Mouse (Mus musculus): Measurements from ENCODE around the gene Vrk2. TPM values are rescaled to one million over a fixed set of nuclear protein-coding genes. Genes with fewer than 3 reads are reported as not detected.

Gene Vrk2
- polyA plus RNA-seq, 1 experiment: 2.5 TPM

DNA sequence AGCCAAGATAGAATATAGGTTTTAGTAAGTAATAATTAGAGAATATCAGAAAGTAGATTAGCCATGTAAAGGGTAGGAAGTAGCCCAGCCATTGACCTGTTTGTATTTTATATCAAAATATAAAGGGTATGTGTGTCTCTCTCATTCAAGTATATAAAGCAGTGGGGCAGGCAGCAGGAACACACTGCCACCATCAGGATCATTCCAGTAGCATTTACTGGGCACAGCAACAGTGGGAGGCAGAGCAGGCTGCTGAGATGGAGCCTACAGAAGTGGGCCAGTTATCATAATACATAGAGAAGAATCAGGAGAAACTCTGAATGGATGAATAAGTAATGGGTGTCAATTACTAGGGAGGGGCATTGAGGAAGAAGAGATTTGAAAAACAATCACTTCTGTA, 80.1 kb downstream of the Vrk2 start:
- Histone ChIP-seq H3K36me3 (ENCODE audit: control insufficient read depth, insufficient read depth, low read length) (peaks cover 1% of the 10 kb centered on the region; the same call in 1 of the 2 replicates), H3K27ac (ENCODE audit: insufficient read depth, low read length) (no peak overlapping the region), H3K4me1 (ENCODE audit: control insufficient read depth, insufficient read depth, insufficient read length) (no peaks in the 10 kb centered on the region), H3K4me3 (ENCODE audit: extremely low read depth, insufficient read depth, insufficient read length) (no peak overlapping the region), H3K27me3 (ENCODE audit: control insufficient read depth, insufficient read depth, low read length) (no peaks in the 10 kb centered on the region)
- TF ChIP-seq POLR2A (IDR thresholded peaks at IDR 0.05; ENCODE audit: low read depth, low read length) (no peak), CTCF (IDR thresholded peaks at IDR 0.05; ENCODE audit: extremely low read depth, insufficient read depth, insufficient read length, insufficient replicate concordance) (no peak)
- no peak for DNase-seq (ENCODE audit: low read depth in 1 of 2, low spot score in 2 of 2)

DNA sequence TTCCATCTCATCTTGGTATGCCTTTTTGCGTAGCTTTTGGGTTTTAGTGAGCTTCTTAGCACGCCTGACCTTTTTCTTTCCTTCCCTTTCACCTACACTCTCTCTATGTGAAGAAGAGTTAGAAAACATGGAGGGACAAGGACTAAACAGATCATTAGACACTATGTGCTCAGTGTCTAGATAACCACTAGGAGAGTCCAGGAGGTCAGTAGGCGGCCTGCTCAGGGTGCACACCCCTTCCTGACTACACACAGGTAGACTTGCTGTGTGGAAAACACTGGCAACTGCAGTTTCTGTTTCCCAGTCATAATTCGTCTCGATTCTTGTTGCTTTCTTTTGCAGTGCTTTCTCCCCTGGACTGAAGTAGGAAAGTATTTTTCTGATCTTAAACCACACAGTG, 97.8 kb downstream of the Vrk2 start:
- H3K27me3 ChIP-seq (ENCODE audit: control insufficient read depth, insufficient read depth, low read length): no peaks in the 10 kb centered on the region
- no peaks in the 10 kb centered on the region for H3K4me1 ChIP-seq (ENCODE audit: control insufficient read depth, insufficient read depth, insufficient read length)
- DNase-seq (ENCODE audit: low read depth in 1 of 2, low spot score in 2 of 2): no peak
- H3K4me3 ChIP-seq (ENCODE audit: extremely low read depth, insufficient read depth, insufficient read length): no peak overlapping the region
- H3K36me3 ChIP-seq (ENCODE audit: control insufficient read depth, insufficient read depth, low read length): peaks cover 1% of the 10 kb centered on the region; the same call in 1 of the 2 replicates
- WGBS: 92% methylated on average over 5 of the region's 5 CpGs
- TF ChIP-seq CTCF (IDR thresholded peaks at IDR 0.05; ENCODE audit: extremely low read depth, insufficient read depth, insufficient read length, insufficient replicate concordance) (no peak), POLR2A (IDR thresholded peaks at IDR 0.05; ENCODE audit: low read depth, low read length) (no peak)
- no peak overlapping the region for H3K27ac ChIP-seq (ENCODE audit: insufficient read depth, low read length)

- 84% methylated on average over 12 of the region's 12 CpGs for WGBS
- Histone ChIP-seq H3K36me3 (ENCODE audit: control insufficient read depth, insufficient read depth, low read length) (peaks cover 8% of the 10 kb centered on the region), H3K4me3 (ENCODE audit: extremely low read depth, insufficient read depth, insufficient read length) (no peak overlapping the region), H3K4me1 (ENCODE audit: control insufficient read depth, insufficient read depth, insufficient read length) (no peaks in the 10 kb centered on the region), H3K27ac (ENCODE audit: insufficient read depth, low read length) (no peak overlapping the region), H3K27me3 (ENCODE audit: control insufficient read depth, insufficient read depth, low read length) (no peaks in the 10 kb centered on the region)
- DNase-seq (ENCODE audit: low read depth in 1 of 2, low spot score in 2 of 2): no peak
- TF ChIP-seq POLR2A (IDR thresholded peaks at IDR 0.05; ENCODE audit: low read depth, low read length) (no peak), CTCF (IDR thresholded peaks at IDR 0.05; ENCODE audit: extremely low read depth, insufficient read depth, insufficient read length, insufficient replicate concordance) (no peak)
These were observed 103.9 kb downstream of the Vrk2 start for GRCm38 (mm10) chr11:26489761-26490466.

GRCm38 (mm10) chr11:26481691-26482242, 112.0 kb downstream of the Vrk2 start:
- WGBS: 97% methylated on average over 3 of the region's 3 CpGs
- H3K4me1 ChIP-seq (ENCODE audit: control insufficient read depth, insufficient read depth, insufficient read length): no peaks in the 10 kb centered on the region
- DNase-seq (ENCODE audit: low read depth in 1 of 2, low spot score in 2 of 2): no peak
- H3K27me3 ChIP-seq (ENCODE audit: control insufficient read depth, insufficient read depth, low read length): no peaks in the 10 kb centered on the region
- H3K27ac ChIP-seq (ENCODE audit: insufficient read depth, low read length): no peak overlapping the region
- TF ChIP-seq CTCF (IDR thresholded peaks at IDR 0.05; ENCODE audit: extremely low read depth, insufficient read depth, insufficient read length, insufficient replicate concordance) (no peak), POLR2A (IDR thresholded peaks at IDR 0.05; ENCODE audit: low read depth, low read length) (no peak)
- peaks cover 5% of the 10 kb centered on the region; the same call in 1 of the 2 replicates for H3K36me3 ChIP-seq (ENCODE audit: control insufficient read depth, insufficient read depth, low read length)
- no peak overlapping the region for H3K4me3 ChIP-seq (ENCODE audit: extremely low read depth, insufficient read depth, insufficient read length)

DNA sequence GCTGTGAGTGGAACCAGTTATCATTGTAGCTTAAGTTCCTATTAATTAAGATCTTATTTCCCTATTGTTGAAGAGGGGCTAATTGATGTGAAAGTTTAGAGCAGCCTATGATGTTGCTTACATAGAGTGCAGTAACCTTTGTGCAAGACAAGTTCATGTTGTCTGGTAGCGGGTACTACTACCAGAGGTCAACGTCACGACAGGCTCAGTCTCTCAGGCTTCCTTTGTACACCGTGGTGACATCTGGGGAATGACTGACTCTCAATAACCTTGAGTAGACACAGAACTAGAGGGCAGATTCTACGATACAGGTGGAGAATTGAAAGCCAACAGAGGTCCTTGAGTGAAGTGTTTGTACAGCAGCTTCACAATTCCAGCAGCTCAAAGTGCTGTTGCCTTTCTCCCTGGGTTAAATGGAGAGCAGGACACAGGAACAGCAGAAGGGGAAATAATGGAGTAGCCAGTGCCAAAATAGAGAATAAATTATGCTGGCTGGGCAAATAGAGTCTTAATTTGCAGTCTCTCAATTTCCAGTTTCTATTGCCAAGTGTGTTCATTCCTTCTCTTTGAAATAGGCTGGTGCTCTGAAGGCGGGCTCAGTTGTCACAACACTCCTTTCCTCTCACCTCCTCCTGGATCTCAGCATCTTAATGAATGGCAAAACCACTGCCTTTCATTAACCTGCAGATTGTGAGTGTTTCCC, 116.6 kb downstream of the Vrk2 start:
- 95% methylated on average over 6 of the region's 6 CpGs for WGBS
- Histone ChIP-seq H3K36me3 (ENCODE audit: control insufficient read depth, insufficient read depth, low read length) (peaks cover 14% of the 10 kb centered on the region), H3K4me3 (ENCODE audit: extremely low read depth, insufficient read depth, insufficient read length) (no peak overlapping the region), H3K27ac (ENCODE audit: insufficient read depth, low read length) (no peak overlapping the region), H3K27me3 (ENCODE audit: control insufficient read depth, insufficient read depth, low read length) (no peaks in the 10 kb centered on the region), H3K4me1 (ENCODE audit: control insufficient read depth, insufficient read depth, insufficient read length) (no peaks in the 10 kb centered on the region)
- TF ChIP-seq CTCF (IDR thresholded peaks at IDR 0.05; ENCODE audit: extremely low read depth, insufficient read depth, insufficient read length, insufficient replicate concordance): no peak
- no peak for TF ChIP-seq POLR2A (IDR thresholded peaks at IDR 0.05; ENCODE audit: low read depth, low read length)
- DNase-seq (ENCODE audit: low read depth in 1 of 2, low spot score in 2 of 2): no peak

DNA sequence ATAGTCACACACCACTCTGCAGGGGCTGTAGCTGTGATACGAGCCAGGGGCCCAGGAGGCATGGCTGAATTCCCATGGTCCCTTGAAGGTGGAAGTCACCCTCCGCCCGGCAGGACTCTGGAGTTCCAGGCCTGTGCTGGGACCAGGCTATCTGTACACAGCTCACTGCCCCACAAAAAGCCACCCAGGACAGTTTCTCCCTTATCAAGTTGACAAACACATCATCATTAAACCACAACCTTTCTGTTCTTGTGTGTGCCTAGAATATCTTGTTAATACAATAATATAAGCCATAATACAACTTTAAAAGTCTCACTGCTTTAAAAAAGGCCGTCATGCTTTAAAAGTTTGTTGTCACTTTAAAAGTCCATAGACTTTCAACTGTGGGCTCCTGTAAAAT, 139.7 kb downstream of the Vrk2 start:
- WGBS: 89% methylated on average over 4 of the region's 4 CpGs
- Histone ChIP-seq H3K36me3 (ENCODE audit: control insufficient read depth, insufficient read depth, low read length) (no peaks in the 10 kb centered on the region), H3K27ac (ENCODE audit: insufficient read depth, low read length) (peak overlapping the region; percentile 87; the same call in 1 of the 2 replicates), H3K27me3 (ENCODE audit: control insufficient read depth, insufficient read depth, low read length) (no peaks in the 10 kb centered on the region), H3K4me3 (ENCODE audit: extremely low read depth, insufficient read depth, insufficient read length) (no peak overlapping the region), H3K4me1 (ENCODE audit: control insufficient read depth, insufficient read depth, insufficient read length) (peaks cover 10% of the 10 kb centered on the region; the same call in 1 of the 2 replicates)
- no peak for DNase-seq (ENCODE audit: low read depth in 1 of 2, low spot score in 2 of 2)
- TF ChIP-seq CTCF (IDR thresholded peaks at IDR 0.05; ENCODE audit: extremely low read depth, insufficient read depth, insufficient read length, insufficient replicate concordance) (no peak), POLR2A (IDR thresholded peaks at IDR 0.05; ENCODE audit: low read depth, low read length) (no peak)

Measured in spleen, adult 2 months (tissue).